ENCODE assay signal across 7 mouse cellular contexts in genomic region chr1:41917807-41918206, GRCm38 (mm10).
DNase-seq lines count a peak whose midpoint lies in the region; ATAC-seq lines count a peak whose summit lies in the region.
"Not testable (repeated sequence)": the region's sequence is repeated elsewhere in the genome, so short reads cannot be mapped to it uniquely, and the experiment has no call there.

No protein-coding gene starts in this region.

- not testable (repeated sequence) for H3K9ac ChIP-seq in embryonic facial prominence, embryonic 14.5 days (ENCODE audit: low read depth, low read length); forebrain, embryonic 12.5 days; heart, embryonic 13.5 days; kidney, embryonic 16.5 days (replicated peaks; ENCODE audit: low read length); lung, embryonic 16.5 days (ENCODE audit: low read length); neural tube, embryonic 12.5 days; stomach, embryonic 15.5 days

- H3K4me3 ChIP-seq in embryonic facial prominence, embryonic 14.5 days (ENCODE audit: low read depth, low read length); forebrain, embryonic 12.5 days (replicated peaks); heart, embryonic 13.5 days; kidney, embryonic 16.5 days (ENCODE audit: low read length); lung, embryonic 16.5 days (ENCODE audit: low read length); neural tube, embryonic 12.5 days; stomach, embryonic 15.5 days (replicated peaks): not testable (repeated sequence)

- 0 out of 2 replicates have a peak, but pooled peaks have one; percentile 22 for ATAC-seq in embryonic facial prominence, embryonic 14.5 days (ENCODE audit: low read depth)
- peak; percentile 68; the same call in 1 of the 2 replicates for ATAC-seq in forebrain, embryonic 12.5 days (ENCODE audit: low FRiP score)
- ATAC-seq in heart, embryonic 13.5 days (ENCODE audit: extremely low read depth, insufficient number of reproducible peaks, low FRiP score, low TSS enrichment), result peak; percentile 77; the same call in 1 of the 2 replicates
- ATAC-seq in kidney, embryonic 16.5 days (ENCODE audit: low FRiP score, low TSS enrichment), result peak; percentile 49; the same call in 1 of the 2 replicates
- ATAC-seq in lung, embryonic 16.5 days (ENCODE audit: low read depth), result 0 out of 2 replicates have a peak, but pooled peaks have one; percentile 38
- 0 out of 2 replicates have a peak, but pooled peaks have one; percentile 53 for ATAC-seq in neural tube, embryonic 12.5 days (ENCODE audit: low FRiP score, low read depth)
- peak; percentile 53; the same call in 1 of the 2 replicates for ATAC-seq in stomach, embryonic 15.5 days (ENCODE audit: insufficient read depth, low FRiP score, low read depth)

- H3K4me2 ChIP-seq in embryonic facial prominence, embryonic 14.5 days (ENCODE audit: low read depth, low read length); forebrain, embryonic 12.5 days; heart, embryonic 13.5 days; kidney, embryonic 16.5 days (replicated peaks; ENCODE audit: low read depth, low read length); lung, embryonic 16.5 days (ENCODE audit: low read depth, low read length); neural tube, embryonic 12.5 days (replicated peaks); stomach, embryonic 15.5 days: not testable (repeated sequence)

- not testable (repeated sequence) for H3K4me1 ChIP-seq in embryonic facial prominence, embryonic 14.5 days (ENCODE audit: control insufficient read depth, insufficient read depth, low read length); kidney, embryonic 16.5 days (ENCODE audit: insufficient read depth, low read length); lung, embryonic 16.5 days (replicated peaks; ENCODE audit: control insufficient read depth, insufficient read depth, low read length); neural tube, embryonic 12.5 days; stomach, embryonic 15.5 days
- H3K4me1 ChIP-seq in forebrain, embryonic 12.5 days, result peaks cover 23% of the 10 kb centered on the region
- H3K4me1 ChIP-seq in heart, embryonic 13.5 days, result peaks cover 14% of the 10 kb centered on the region

- not testable (repeated sequence) for H3K9me3 ChIP-seq in embryonic facial prominence, embryonic 14.5 days (ENCODE audit: control insufficient read depth, low read length); forebrain, embryonic 12.5 days; heart, embryonic 13.5 days; kidney, embryonic 16.5 days (ENCODE audit: low read length); lung, embryonic 16.5 days (ENCODE audit: control insufficient read depth, low read length); neural tube, embryonic 12.5 days; stomach, embryonic 15.5 days

- not testable (repeated sequence) for H3K36me3 ChIP-seq in embryonic facial prominence, embryonic 14.5 days (ENCODE audit: control insufficient read depth, insufficient read depth, low read length); forebrain, embryonic 12.5 days (replicated peaks); heart, embryonic 13.5 days; kidney, embryonic 16.5 days (ENCODE audit: insufficient read depth, low read length); lung, embryonic 16.5 days (ENCODE audit: control insufficient read depth, insufficient read depth, low read length); neural tube, embryonic 12.5 days; stomach, embryonic 15.5 days

- not testable (repeated sequence) for H3K27ac ChIP-seq in embryonic facial prominence, embryonic 14.5 days (replicated peaks; ENCODE audit: low read depth, low read length); heart, embryonic 13.5 days (replicated peaks); kidney, embryonic 16.5 days (ENCODE audit: low read length); lung, embryonic 16.5 days (ENCODE audit: low read length); neural tube, embryonic 12.5 days; stomach, embryonic 15.5 days
- peak overlapping the region; percentile 79 for H3K27ac ChIP-seq in forebrain, embryonic 12.5 days

- 76% methylated on average over 5 of the region's 5 CpGs for WGBS in embryonic facial prominence, embryonic 14.5 days
- 36% methylated on average over 5 of the region's 5 CpGs for WGBS in forebrain, embryonic 12.5 days
- whole genome bisulfite sequencing in heart, embryonic 13.5 days, result 72% methylated on average over 5 of the region's 5 CpGs
- 70% methylated on average over 5 of the region's 5 CpGs for WGBS in kidney, embryonic 16.5 days
- WGBS in lung, embryonic 16.5 days, result 72% methylated on average over 5 of the region's 5 CpGs
- 80% methylated on average over 5 of the region's 5 CpGs for WGBS in neural tube, embryonic 12.5 days
- WGBS in stomach, embryonic 15.5 days, result 79% methylated on average over 5 of the region's 5 CpGs

- not testable (repeated sequence) for H3K27me3 ChIP-seq in embryonic facial prominence, embryonic 14.5 days (replicated peaks; ENCODE audit: control insufficient read depth, insufficient read depth, low read length); forebrain, embryonic 12.5 days; heart, embryonic 13.5 days (replicated peaks); kidney, embryonic 16.5 days (ENCODE audit: insufficient read depth, low read length); lung, embryonic 16.5 days (ENCODE audit: control insufficient read depth, insufficient read depth, low read depth, low read length); neural tube, embryonic 12.5 days (replicated peaks); stomach, embryonic 15.5 days (replicated peaks)

- DNase-seq in embryonic facial prominence, embryonic 14.5 days (ENCODE audit: low spot score), result not testable (repeated sequence)

Comparison
In these comparisons a context has a peak if more than half of its experiments do, and no peak if none do; other contexts are left out.
1. ATAC-seq: peak in every context shown above with its lines; median percentile 77 in heart, embryonic 13.5 days; 68 in forebrain, embryonic 12.5 days; 53 in neural tube, embryonic 12.5 days; 53 in stomach, embryonic 15.5 days; 49 in kidney, embryonic 16.5 days; 38 in lung, embryonic 16.5 days; 22 in embryonic facial prominence, embryonic 14.5 days.